In genomic region chr19:26181774-26182173, GRCm38 (mm10) we compare ENCODE assay signal across 9 mouse cellular contexts.
DNase-seq lines count a peak whose midpoint lies in the region; ATAC-seq and TF ChIP-seq lines count a peak whose summit lies in the region.
"Had no signal": no experiment of that assay in that cellular context is flagged by ENCODE, and none has a peak within 500 bp of the region (broad histone marks: within the 10 kb centered on the region; RNA-seq: fewer than 3 reads in every experiment).

No protein-coding gene starts in this region.

- 24% methylated on average over 4 of the region's 4 CpGs for WGBS in forebrain, embryonic 12.5 days
- 25% methylated on average over 4 of the region's 4 CpGs for WGBS in forebrain, embryonic 10.5 days
- 27% methylated on average over 4 of the region's 4 CpGs for WGBS in liver, embryonic 12.5 days (ENCODE audit: insufficient replicate concordance)
- WGBS in liver, embryonic 14.5 days (ENCODE audit: insufficient replicate concordance): 10% methylated on average over 4 of the region's 4 CpGs

- no peaks in the 10 kb centered on the region for H3K27me3 ChIP-seq in forebrain, embryonic 12.5 days
- no peaks in the 10 kb centered on the region for H3K27me3 ChIP-seq in forebrain, embryonic 10.5 days (ENCODE audit: poor library complexity, severe bottlenecking)
- H3K27me3 ChIP-seq in liver, embryonic 12.5 days (replicated peaks): no peaks in the 10 kb centered on the region
- no peaks in the 10 kb centered on the region for H3K27me3 ChIP-seq in liver, embryonic 14.5 days (ENCODE audit: control insufficient read depth, insufficient read depth, low read length)

- no peak overlapping the region for H3K9ac ChIP-seq in forebrain, embryonic 12.5 days
- H3K9ac ChIP-seq in liver, embryonic 12.5 days: no peak overlapping the region
- H3K9ac ChIP-seq in liver, embryonic 14.5 days (replicated peaks): no peak overlapping the region

- H3K4me2 ChIP-seq in forebrain, embryonic 12.5 days: no peak overlapping the region
- H3K4me2 ChIP-seq in liver, embryonic 12.5 days: no peak overlapping the region
- H3K4me2 ChIP-seq in liver, embryonic 14.5 days (ENCODE audit: low read depth): no peak overlapping the region

- no peaks in the 10 kb centered on the region for H3K4me1 ChIP-seq in forebrain, embryonic 12.5 days
- H3K4me1 ChIP-seq in forebrain, embryonic 10.5 days: no peaks in the 10 kb centered on the region
- H3K4me1 ChIP-seq in liver, embryonic 12.5 days: no peaks in the 10 kb centered on the region
- no peaks in the 10 kb centered on the region for H3K4me1 ChIP-seq in liver, embryonic 14.5 days (replicated peaks; ENCODE audit: control insufficient read depth in 2 of 2, insufficient read depth in 2 of 2, low read length in 1 of 2)

- no peak for TF ChIP-seq EP300 in liver, embryonic 14.5 days (IDR thresholded peaks at IDR 0.05; ENCODE audit: low read depth)

- TF ChIP-seq CTCF in liver, embryonic 14.5 days (IDR thresholded peaks at IDR 0.05; ENCODE audit: low read depth): peak; percentile 50

- no peaks in the 10 kb centered on the region for H3K36me3 ChIP-seq in forebrain, embryonic 12.5 days (replicated peaks)
- no peaks in the 10 kb centered on the region for H3K36me3 ChIP-seq in forebrain, embryonic 10.5 days (replicated peaks)
- no peaks in the 10 kb centered on the region for H3K36me3 ChIP-seq in liver, embryonic 12.5 days
- H3K36me3 ChIP-seq in liver, embryonic 14.5 days (replicated peaks; ENCODE audit: control insufficient read depth, insufficient read depth, low read depth): no peaks in the 10 kb centered on the region
- H3K36me3 ChIP-seq: G1E had no signal

- ATAC-seq in forebrain, embryonic 12.5 days (ENCODE audit: low FRiP score): peak; percentile 36; the same call in 1 of the 2 replicates
- no peak for ATAC-seq in liver, embryonic 12.5 days
- ATAC-seq in liver, embryonic 14.5 days (ENCODE audit: insufficient read depth): no peak

- no peak overlapping the region for H3K27ac ChIP-seq in forebrain, embryonic 12.5 days
- no peak overlapping the region for H3K27ac ChIP-seq in forebrain, embryonic 10.5 days
- H3K27ac ChIP-seq in liver, embryonic 12.5 days: no peak overlapping the region
- no peak overlapping the region for H3K27ac ChIP-seq in liver, embryonic 14.5 days

- no peaks in the 10 kb centered on the region for H3K9me3 ChIP-seq in forebrain, embryonic 12.5 days
- H3K9me3 ChIP-seq in forebrain, embryonic 10.5 days: no peaks in the 10 kb centered on the region
- no peaks in the 10 kb centered on the region for H3K9me3 ChIP-seq in liver, embryonic 12.5 days (replicated peaks)
- no peaks in the 10 kb centered on the region for H3K9me3 ChIP-seq in liver, embryonic 14.5 days (ENCODE audit: control insufficient read depth, low read length)
- H3K9me3 ChIP-seq: G1E had no signal

- no peak overlapping the region for H3K4me3 ChIP-seq in forebrain, embryonic 12.5 days (replicated peaks)
- H3K4me3 ChIP-seq in forebrain, embryonic 10.5 days: no peak overlapping the region
- no peak overlapping the region for H3K4me3 ChIP-seq in liver, embryonic 12.5 days
- no peak overlapping the region for H3K4me3 ChIP-seq in liver, embryonic 14.5 days (ENCODE audit: insufficient read depth in 1 of 2, low read depth in 2 of 2, low read length in 2 of 2)

- no peak for DNase-seq in forebrain, embryonic 10.5 days (ENCODE audit: extremely low spot score, low spot score)
- peak; percentile 15 for DNase-seq in liver
- peak; percentile 47 for DNase-seq in adrenal gland, postnatal 14 days
- DNase-seq in liver, embryonic 14.5 days (ENCODE audit: low read depth in 3 of 3, low spot score in 3 of 3): no peak
- no peak for DNase-seq in testis, postnatal 10 days (ENCODE audit: low spot score)
- no peak for DNase-seq in heart, postnatal 36 days

- intact Hi-C loops in heart, postnatal 36 days (cut with DNase I): no loop called here

Comparison
In these comparisons a context has a peak if more than half of its experiments do, and no peak if none do; other contexts are left out.
1. DNase-seq: peak in liver (single experiment) and adrenal gland, postnatal 14 days (single experiment); none in forebrain, embryonic 10.5 days (single experiment), liver, embryonic 14.5 days (0 of 3), testis, postnatal 10 days (single experiment) and heart, postnatal 36 days (0 of 2).